Mouse (Mus musculus) midbrain, embryonic 12.5 days (tissue): ENCODE results near the gene C1qtnf2. TPM values are rescaled to one million over a fixed set of nuclear protein-coding genes. Genes with fewer than 3 reads are reported as not detected.

ENCODE experiments used
- ATAC-seq: fragments of 200-750 bp; cut with Nextera tagmentation; 2 replicates; pipeline ENCODE4 v1.8.0; 2017; ENCODE audit warnings: low read depth, moderate TSS enrichment, moderate library complexity; ENCODE audit not compliant: low FRiP score
- H3K27ac ChIP-seq: fragments of 300-500 bp; sonication (generic); replicated peaks from 2 replicates; pipeline ENCODE4 v1.5.1; 2016; ENCODE audit warnings: mild to moderate bottlenecking
- H3K27me3 ChIP-seq: fragments of 300-500 bp; sonication (generic); 2 replicates; pipeline ENCODE4 v1.6.1; 2016; ENCODE audit warnings: mild to moderate bottlenecking
- H3K36me3 ChIP-seq: fragments of 300-500 bp; sonication (generic); 2 replicates; pipeline ENCODE4 v1.6.1; 2016
- H3K4me1 ChIP-seq: fragments of 300-500 bp; sonication (generic); 2 replicates; pipeline ENCODE4 v1.6.1; 2016
- H3K4me2 ChIP-seq: fragments of 300-500 bp; sonication (generic); replicated peaks from 2 replicates; pipeline ENCODE4 v1.6.1; 2016; ENCODE audit warnings: mild to moderate bottlenecking, moderate library complexity
- H3K4me3 ChIP-seq: fragments of 300-500 bp; sonication (generic); 2 replicates; pipeline ENCODE4 v1.5.1; 2016; ENCODE audit warnings: mild to moderate bottlenecking
- H3K9ac ChIP-seq: fragments of 300-500 bp; sonication (generic); replicated peaks from 2 replicates; pipeline ENCODE4 v1.6.1; 2016; ENCODE audit warnings: mild to moderate bottlenecking, moderate library complexity
- H3K9me3 ChIP-seq: fragments of 300-500 bp; sonication (generic); 2 replicates; pipeline ENCODE4 v1.6.1; 2016; ENCODE audit warnings: mild to moderate bottlenecking
- WGBS: fragments of 180-500 bp; shearing (Covaris S2); methylation state at CpG from one replicate; pipeline ENCODE4 v1.1.7; 2016; 5-methylcytosine and 5-hydroxymethylcytosine counted together
- polyA plus RNA-seq: library from polyadenylated mRNA; unstranded; fragments of >200 nt; fragmentation: Nextera tagmentation; extraction: Ambion mirVana; gene quantifications from 2 replicates; pipeline ENCODE4 v1.2.1, GENCODE M21; 2016

C1qtnf2 gene
- polyA plus RNA-seq, result 3.7 and 4.5 TPM in 2 replicates

DNA sequence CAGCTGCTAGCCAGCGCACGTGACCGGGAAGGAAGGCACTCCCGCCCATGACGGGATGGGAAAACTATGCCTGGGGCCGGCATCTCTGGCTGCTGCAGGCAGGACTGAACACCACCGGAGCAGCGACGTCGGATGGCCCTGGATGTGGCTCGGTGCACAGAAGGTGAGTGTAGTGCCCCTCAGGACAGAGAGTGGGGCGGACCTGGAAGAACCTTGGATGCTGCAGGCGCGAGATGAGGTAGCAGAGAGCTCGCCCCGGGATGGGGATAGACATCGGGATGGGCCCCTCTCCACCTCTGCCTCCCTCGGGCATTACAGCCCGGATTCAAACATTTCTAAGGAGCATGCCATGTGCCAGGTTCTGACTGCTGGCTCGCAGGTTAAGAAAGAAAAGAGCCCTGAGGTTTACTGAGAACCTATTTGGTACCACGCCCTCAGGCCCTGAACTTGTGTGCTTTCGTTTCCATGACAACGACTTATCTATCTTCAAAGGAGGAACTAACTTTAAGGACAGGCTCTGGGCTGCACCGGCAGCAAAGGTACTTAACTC lies at the start of gene C1qtnf2:
Gene C1qtnf2 (plus strand): TSS at position 52 of the 550 bp plus-strand sequence.
- 2% methylated on average over 24 of the region's 24 CpGs for WGBS
- peak within 1 kb of the TSS; percentile 25; the same call in 1 of the 2 replicates for H3K9ac ChIP-seq
- no peaks in the 10 kb centered on the region for H3K36me3 ChIP-seq
- peak within 1 kb of the TSS; percentile 30 for H3K4me3 ChIP-seq
- H3K27me3 ChIP-seq, result peaks cover 10% of the 10 kb centered on the region
- peaks cover 12% of the 10 kb centered on the region for H3K4me1 ChIP-seq
- H3K9me3 ChIP-seq, result no peaks in the 10 kb centered on the region
- ATAC-seq, result peak; percentile 83
- peak within 1 kb of the TSS; percentile 58 for H3K4me2 ChIP-seq
- H3K27ac ChIP-seq, result no peak within 1 kb of the TSS

DNA sequence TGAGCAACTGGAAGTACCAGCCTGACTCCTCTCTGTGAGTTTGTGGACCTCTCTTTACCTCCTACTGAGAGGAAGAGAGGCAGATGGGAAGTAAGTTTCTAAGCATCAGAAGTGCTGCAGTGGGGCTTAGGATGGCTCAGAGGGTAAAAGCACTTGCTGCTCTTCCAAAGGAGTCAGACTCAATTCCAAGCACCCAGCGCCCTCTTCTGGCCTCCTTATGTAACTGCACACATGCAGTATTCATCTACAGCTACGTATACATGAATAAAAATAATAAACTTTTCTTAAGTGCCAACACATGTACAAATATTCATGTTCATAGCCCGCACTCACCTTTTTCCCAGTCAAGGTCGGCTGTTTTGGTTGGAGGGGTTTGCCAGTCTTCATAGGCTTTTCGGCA lies 49.7 kb upstream of the C1qtnf2 start:
- WGBS, result 70% methylated on average over 5 of the region's 5 CpGs
- Histone ChIP-seq H3K9ac (no peak overlapping the region), H3K4me3 (no peak overlapping the region), H3K4me2 (no peak overlapping the region), H3K4me1 (peaks cover 7% of the 10 kb centered on the region; the same call in 1 of the 2 replicates), H3K27me3 (no peaks in the 10 kb centered on the region), H3K9me3 (peaks cover 2% of the 10 kb centered on the region; the same call in 1 of the 2 replicates), H3K27ac (no peak overlapping the region), H3K36me3 (no peaks in the 10 kb centered on the region)
- ATAC-seq, result no peak

DNA sequence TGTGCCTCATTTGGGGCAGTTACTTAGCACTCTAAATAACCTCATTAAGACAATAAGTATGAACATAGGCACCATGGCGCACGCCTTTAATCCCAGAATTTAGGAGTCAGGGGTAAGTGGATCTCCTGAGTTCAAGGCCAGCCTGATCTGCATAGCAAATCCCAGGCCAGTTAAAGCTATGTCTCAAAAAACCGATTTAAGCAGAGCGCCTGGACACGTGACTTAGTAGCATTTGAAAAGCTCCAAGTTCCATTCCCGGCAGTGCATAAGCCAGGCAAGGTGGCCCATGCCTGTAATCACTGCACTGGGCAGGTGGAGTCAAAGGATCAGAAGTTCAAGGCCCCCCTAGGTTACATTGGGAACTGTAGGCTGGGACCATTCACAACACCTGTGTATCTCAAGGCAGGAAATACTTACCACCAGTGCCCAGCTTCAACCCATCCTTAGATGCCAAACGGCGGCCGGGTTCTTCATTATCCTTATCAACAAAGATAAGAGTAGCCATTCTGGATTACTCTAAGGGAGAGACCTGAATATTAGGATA lies 48.8 kb upstream of the C1qtnf2 start:
- no peaks in the 10 kb centered on the region for H3K27me3 ChIP-seq
- H3K9ac ChIP-seq, result no peak overlapping the region
- peak; percentile 23; the same call in 1 of the 2 replicates for ATAC-seq
- H3K9me3 ChIP-seq, result peaks cover 2% of the 10 kb centered on the region; the same call in 1 of the 2 replicates
- H3K4me3 ChIP-seq, result peak overlapping the region; percentile 61; the same call in 1 of the 2 replicates
- peaks cover 7% of the 10 kb centered on the region; the same call in 1 of the 2 replicates for H3K4me1 ChIP-seq
- H3K36me3 ChIP-seq, result no peaks in the 10 kb centered on the region
- peak overlapping the region; percentile 55 for H3K4me2 ChIP-seq
- H3K27ac ChIP-seq, result no peak overlapping the region
- WGBS, result 91% methylated on average over 9 of the region's 9 CpGs

DNA sequence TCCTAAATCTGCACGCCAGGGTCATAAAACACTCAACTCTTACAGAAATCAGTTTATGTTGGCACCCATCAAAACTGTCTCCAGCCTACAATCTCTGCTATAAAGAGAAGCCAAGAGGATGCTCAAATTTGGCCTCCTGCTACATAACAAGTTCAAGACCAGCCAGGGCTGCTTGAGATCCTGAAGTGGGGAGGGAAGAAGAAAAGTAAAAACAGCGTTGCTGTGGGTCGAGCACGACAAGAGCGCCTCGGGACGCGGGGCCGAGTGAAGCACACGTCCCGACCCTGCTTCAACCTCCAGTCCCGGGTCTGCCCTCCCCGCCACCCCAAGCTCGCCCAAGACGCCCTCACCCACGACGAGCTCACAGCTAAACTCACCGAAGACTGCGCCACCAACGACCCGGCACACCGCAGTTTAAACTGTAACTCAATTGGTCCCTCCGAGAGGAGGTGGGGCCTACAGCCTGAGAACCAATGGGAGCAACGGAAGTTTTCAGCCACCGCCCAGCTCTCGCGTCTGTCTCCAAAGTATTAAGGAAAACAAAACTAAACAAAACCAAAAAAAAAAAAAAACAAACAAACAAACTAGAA lies 48.2 kb upstream of the C1qtnf2 start, which contains the start of gene Pttg1:
Gene Pttg1 (minus strand): TSS at position 428 of the 590 bp plus-strand sequence.
- peaks cover 2% of the 10 kb centered on the region; the same call in 1 of the 2 replicates for H3K9me3 ChIP-seq
- H3K4me2 ChIP-seq, result peak within 1 kb of the TSS; percentile 55
- H3K27ac ChIP-seq, result 0 out of 2 replicates have a peak within 1 kb of the TSS, but pooled peaks have one; percentile 30
- H3K4me1 ChIP-seq, result peaks cover 7% of the 10 kb centered on the region; the same call in 1 of the 2 replicates
- peak within 1 kb of the TSS; percentile 55 for H3K9ac ChIP-seq
- H3K36me3 ChIP-seq, result no peaks in the 10 kb centered on the region
- peak within 1 kb of the TSS; percentile 61 for H3K4me3 ChIP-seq
- ATAC-seq, result peak; percentile 97
- 4% methylated on average over 27 of the region's 27 CpGs for WGBS
- H3K27me3 ChIP-seq, result no peaks in the 10 kb centered on the region

DNA sequence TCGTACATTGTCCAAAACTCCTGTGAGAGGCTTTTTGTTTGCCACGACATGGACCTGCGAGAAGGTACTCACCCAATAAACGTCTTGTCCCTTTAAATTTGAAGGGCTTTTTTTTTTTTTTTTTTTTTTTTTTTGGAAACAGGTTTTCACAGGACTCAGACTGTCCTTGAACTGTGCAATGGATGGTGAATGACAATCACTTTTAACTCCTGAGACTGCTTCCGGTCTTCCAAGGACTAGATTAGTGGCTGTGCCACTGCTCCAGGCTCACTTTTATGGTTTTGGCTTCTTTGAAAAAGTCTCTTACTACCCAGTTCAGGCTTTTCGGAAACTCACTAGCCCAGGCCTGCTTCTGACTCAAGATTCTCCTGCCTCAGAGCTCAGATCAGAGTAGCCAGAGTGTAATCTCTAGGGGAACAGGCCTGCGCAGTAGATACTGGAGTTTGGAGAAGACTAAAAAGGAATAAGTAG lies 47.6 kb upstream of the C1qtnf2 start:
- Histone ChIP-seq H3K9me3 (peaks cover 2% of the 10 kb centered on the region; the same call in 1 of the 2 replicates), H3K27me3 (no peaks in the 10 kb centered on the region), H3K4me2 (peak overlapping the region; percentile 55), H3K36me3 (no peaks in the 10 kb centered on the region), H3K4me1 (peaks cover 7% of the 10 kb centered on the region; the same call in 1 of the 2 replicates), H3K27ac (0 out of 2 replicates have a peak overlapping the region, but pooled peaks have one; percentile 30), H3K4me3 (peak overlapping the region; percentile 61), H3K9ac (no peak overlapping the region)
- ATAC-seq, result peak; percentile 59
- 21% methylated on average over 7 of the region's 7 CpGs for WGBS

DNA sequence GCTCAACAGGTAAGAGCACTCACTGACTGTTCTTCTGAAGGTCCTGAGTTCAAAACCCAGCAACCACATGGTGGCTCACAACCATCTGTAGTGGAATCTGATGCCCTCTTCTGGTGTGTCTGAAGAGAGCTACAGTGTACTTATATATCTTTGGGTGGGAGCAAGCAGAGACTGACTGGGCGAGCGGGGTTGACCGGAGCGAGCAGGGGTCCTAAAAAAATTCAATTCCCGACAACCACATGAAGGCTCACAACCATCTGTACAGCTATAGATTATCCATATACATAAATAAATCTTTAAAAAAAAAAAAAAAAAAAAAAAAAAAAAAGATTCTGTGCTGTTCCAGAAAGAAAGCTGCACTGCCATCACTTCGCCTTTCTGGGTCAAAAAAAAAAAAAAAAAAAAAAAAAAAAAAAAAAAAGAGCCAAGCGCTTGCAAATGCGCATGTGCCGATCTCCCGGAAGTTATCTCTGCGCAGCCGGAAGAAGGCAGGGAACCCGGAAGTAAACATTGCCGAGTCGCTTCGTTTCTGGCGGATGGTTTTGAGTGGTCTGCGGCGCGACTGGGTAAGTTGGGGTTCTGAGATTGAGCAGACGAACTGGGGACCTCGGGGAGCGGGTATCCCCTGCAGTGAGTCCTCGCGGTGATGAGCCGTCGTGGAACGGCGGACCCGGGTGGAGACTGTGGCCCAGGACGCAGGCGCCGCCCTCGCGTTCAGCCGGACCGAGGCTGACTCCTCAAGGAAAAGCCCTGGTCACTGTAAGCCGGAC lies 40.6 kb upstream of the C1qtnf2 start, which contains the start of gene Slu7:
Gene Slu7 (plus strand): TSS at position 491 of the 770 bp plus-strand sequence.
- ATAC-seq, result peak; percentile 88
- peak within 1 kb of the TSS; percentile 86 for H3K4me2 ChIP-seq
- 7% methylated on average over 38 of the region's 38 CpGs for WGBS
- no peaks in the 10 kb centered on the region for H3K27me3 ChIP-seq
- H3K9me3 ChIP-seq, result peaks cover 1% of the 10 kb centered on the region; the same call in 1 of the 2 replicates
- H3K4me3 ChIP-seq, result peak within 1 kb of the TSS; percentile 88
- H3K27ac ChIP-seq, result peak within 1 kb of the TSS; percentile 56
- H3K9ac ChIP-seq, result peak within 1 kb of the TSS; percentile 71
- peaks cover 7% of the 10 kb centered on the region for H3K4me1 ChIP-seq
- peaks cover 10% of the 10 kb centered on the region; the same call in 1 of the 2 replicates for H3K36me3 ChIP-seq

DNA sequence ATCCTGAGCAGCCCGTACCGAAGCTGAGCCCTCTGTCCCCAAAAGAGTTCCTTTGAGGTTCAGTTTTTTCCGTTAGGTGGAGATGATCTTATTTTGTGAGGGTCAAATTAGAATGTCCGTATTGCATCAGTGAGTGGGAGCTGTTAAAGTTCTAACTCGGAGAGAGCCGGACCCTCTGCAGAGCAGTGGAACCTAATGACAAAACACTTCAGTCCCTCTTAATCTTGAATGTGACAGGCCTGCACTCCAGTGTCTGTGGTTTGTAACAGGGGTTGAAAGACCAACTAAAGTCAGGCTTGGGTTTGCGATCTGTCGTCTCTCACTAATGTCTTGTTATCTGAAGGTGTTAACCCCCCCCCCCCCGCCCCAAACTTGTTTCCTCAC lies 40.1 kb upstream of the C1qtnf2 start:
- H3K36me3 ChIP-seq, result peaks cover 16% of the 10 kb centered on the region
- H3K4me1 ChIP-seq, result peaks cover 7% of the 10 kb centered on the region
- H3K27ac ChIP-seq, result peak overlapping the region; percentile 56; the same call in 1 of the 2 replicates
- H3K9me3 ChIP-seq, result no peaks in the 10 kb centered on the region
- peak overlapping the region; percentile 71 for H3K9ac ChIP-seq
- peak overlapping the region; percentile 86 for H3K4me2 ChIP-seq
- peak; percentile 61 for ATAC-seq
- 10% methylated on average over 9 of the region's 9 CpGs for WGBS
- no peaks in the 10 kb centered on the region for H3K27me3 ChIP-seq
- peak overlapping the region; percentile 88 for H3K4me3 ChIP-seq

DNA sequence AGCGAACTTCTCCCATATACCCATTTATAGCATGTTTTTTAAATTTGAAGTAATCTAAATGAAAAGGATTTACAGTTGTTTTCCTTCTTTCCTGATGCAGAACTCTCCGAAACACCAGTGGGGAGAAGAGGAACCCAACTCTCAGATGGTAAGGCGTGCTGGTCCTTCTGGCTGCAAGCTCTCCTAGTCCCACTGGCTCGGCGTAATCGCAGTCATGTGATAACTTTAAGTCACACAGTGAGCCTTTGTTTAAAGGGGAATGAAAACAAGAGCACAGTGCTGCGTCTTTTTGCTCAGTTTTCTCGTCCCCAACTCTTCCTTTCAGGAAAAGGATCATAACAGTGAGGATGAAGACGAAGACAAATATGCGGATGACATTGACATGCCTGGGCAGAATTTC lies 33.0 kb upstream of the C1qtnf2 start:
- H3K9ac ChIP-seq, result no peak overlapping the region
- no peaks in the 10 kb centered on the region for H3K27me3 ChIP-seq
- 94% methylated on average over 10 of the region's 10 CpGs for WGBS
- no peaks in the 10 kb centered on the region for H3K4me1 ChIP-seq
- no peak for ATAC-seq
- peaks cover 86% of the 10 kb centered on the region for H3K36me3 ChIP-seq
- H3K4me3 ChIP-seq, result no peak overlapping the region
- no peaks in the 10 kb centered on the region for H3K9me3 ChIP-seq
- H3K4me2 ChIP-seq, result no peak overlapping the region
- no peak overlapping the region for H3K27ac ChIP-seq

DNA sequence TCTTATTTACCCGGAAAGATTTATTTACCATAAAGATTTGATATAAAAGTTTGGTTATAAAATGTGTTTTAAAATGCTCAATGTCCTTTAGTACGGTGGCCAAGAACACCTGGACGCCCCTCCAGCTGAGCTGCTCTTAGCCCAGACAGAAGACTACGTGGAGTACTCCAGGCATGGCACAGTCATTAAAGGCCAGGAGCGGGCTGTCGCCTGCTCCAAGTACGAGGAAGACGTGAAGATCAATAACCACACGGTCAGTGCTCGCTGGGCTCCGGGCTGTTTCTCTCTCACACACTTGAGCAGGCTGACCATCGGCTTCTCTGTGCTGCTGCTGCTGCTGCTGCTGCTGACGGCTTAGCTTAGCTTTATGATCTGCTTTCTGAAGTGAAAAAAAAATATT lies 30.9 kb upstream of the C1qtnf2 start:
- no peaks in the 10 kb centered on the region for H3K4me1 ChIP-seq
- no peak overlapping the region for H3K4me3 ChIP-seq
- H3K36me3 ChIP-seq, result peaks cover 92% of the 10 kb centered on the region
- 92% methylated on average over 13 of the region's 13 CpGs for WGBS
- no peak overlapping the region for H3K27ac ChIP-seq
- no peaks in the 10 kb centered on the region for H3K27me3 ChIP-seq
- H3K9me3 ChIP-seq, result no peaks in the 10 kb centered on the region
- ATAC-seq, result no peak
- no peak overlapping the region for H3K4me2 ChIP-seq
- no peak overlapping the region for H3K9ac ChIP-seq

DNA sequence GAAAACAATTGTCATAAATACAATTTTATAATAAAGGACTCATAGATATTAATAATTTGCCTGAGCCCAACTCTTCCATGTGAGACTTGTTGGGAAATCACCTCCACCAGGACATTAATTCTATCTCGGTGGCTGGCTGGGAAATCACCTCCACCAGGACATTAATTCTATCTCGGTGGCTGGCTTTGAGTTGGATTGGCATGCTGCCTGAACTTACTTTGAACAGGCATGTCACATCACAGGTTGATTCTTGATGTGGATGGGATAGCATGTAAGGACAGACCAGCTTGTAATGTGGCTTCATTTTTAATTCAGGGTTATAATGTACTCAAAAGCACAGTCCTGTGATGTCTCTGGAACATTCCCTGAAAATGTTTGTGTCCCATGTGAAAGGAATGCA lies 24.2 kb upstream of the C1qtnf2 start:
- no peaks in the 10 kb centered on the region for H3K4me1 ChIP-seq
- ATAC-seq, result no peak
- no peaks in the 10 kb centered on the region for H3K9me3 ChIP-seq
- peaks cover 27% of the 10 kb centered on the region for H3K36me3 ChIP-seq
- H3K27ac ChIP-seq, result no peak overlapping the region
- no peak overlapping the region for H3K4me2 ChIP-seq
- no peaks in the 10 kb centered on the region for H3K27me3 ChIP-seq
- whole genome bisulfite sequencing, result 82% methylated on average over 2 of the region's 2 CpGs
- no peak overlapping the region for H3K9ac ChIP-seq
- H3K4me3 ChIP-seq, result no peak overlapping the region

DNA sequence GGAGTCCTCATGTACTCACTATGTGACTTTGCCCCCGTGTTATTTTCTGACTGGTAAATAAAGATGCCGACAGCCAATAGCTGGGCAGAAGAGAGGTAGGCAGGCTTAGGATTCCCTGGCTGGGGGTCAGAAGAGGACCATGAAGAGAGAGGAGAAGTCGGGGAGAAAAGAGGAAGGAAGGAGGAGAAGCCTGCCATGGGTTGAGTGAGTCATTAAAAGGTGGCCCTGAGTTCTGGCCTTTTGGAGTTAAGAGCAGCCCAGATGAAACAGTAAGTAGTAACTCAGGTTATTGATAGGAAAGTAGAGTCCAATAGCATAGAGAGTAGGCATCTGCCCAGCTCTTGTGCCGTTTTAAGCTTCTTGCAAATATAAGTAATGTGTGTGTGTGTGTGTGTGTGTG lies 22.8 kb upstream of the C1qtnf2 start:
- Histone ChIP-seq H3K4me1 (no peaks in the 10 kb centered on the region), H3K36me3 (peaks cover 13% of the 10 kb centered on the region), H3K9ac (no peak overlapping the region), H3K4me2 (no peak overlapping the region), H3K4me3 (no peak overlapping the region), H3K9me3 (no peaks in the 10 kb centered on the region), H3K27me3 (no peaks in the 10 kb centered on the region), H3K27ac (no peak overlapping the region)
- 63% methylated on average over 4 of the region's 4 CpGs for WGBS
- ATAC-seq, result no peak
